Mouse (Mus musculus) myocyte (in vitro differentiated cells): Measurements from ENCODE around the gene Ndufab1.
A peak's percentile ranks its signal among the peaks of the same experiment; 100 is the strongest.

ENCODE experiments used
- CEBPB ChIP-seq: IDR thresholded peaks from 2 replicates; pipeline ENCODE4 v1.6.1; 2011; ENCODE audit warnings: mild to moderate bottlenecking, moderate library complexity; ENCODE audit not compliant: poor library complexity, insufficient read depth, severe bottlenecking
- E2F4 ChIP-seq: IDR thresholded peaks from one replicate; pipeline ENCODE4 v1.6.1; 2011; ENCODE audit warnings: mild to moderate bottlenecking, control low read depth, moderate library complexity; ENCODE audit not compliant: insufficient read depth
- MAX ChIP-seq: IDR thresholded peaks from one replicate; pipeline ENCODE4 v1.6.1; 2011; ENCODE audit warnings: low read depth, mild to moderate bottlenecking, control low read depth
- MYOG ChIP-seq, 3 experiments: IDR thresholded peaks; one replicate each; pipeline ENCODE4 v1.6.1; 2011; ENCODE audit warnings: control low read depth in 2 of 3, low read depth in 2 of 3, mild to moderate bottlenecking in 2 of 3; ENCODE audit not compliant: insufficient read length in 2 of 3, control insufficient read depth in 1 of 3, insufficient read depth in 1 of 3
- POLR2A ChIP-seq: IDR thresholded peaks from one replicate; pipeline ENCODE4 v1.6.1; 2011; ENCODE audit warnings: low read depth, mild to moderate bottlenecking, control low read depth, moderate library complexity; ENCODE audit not compliant: insufficient read length
- TCF12 ChIP-seq: IDR thresholded peaks from one replicate; pipeline ENCODE4 v1.6.1; 2011; ENCODE audit warnings: mild to moderate bottlenecking, control low read depth; ENCODE audit not compliant: poor library complexity, insufficient read depth, severe bottlenecking
- TCF3 ChIP-seq: IDR thresholded peaks from one replicate; pipeline ENCODE4 v1.6.1; 2011; ENCODE audit warnings: low read depth, control low read depth; ENCODE audit not compliant: insufficient read length
- USF1 ChIP-seq: IDR thresholded peaks from one replicate; pipeline ENCODE4 v1.6.1; 2011; ENCODE audit warnings: low read depth, mild to moderate bottlenecking, control low read depth, moderate library complexity

DNA sequence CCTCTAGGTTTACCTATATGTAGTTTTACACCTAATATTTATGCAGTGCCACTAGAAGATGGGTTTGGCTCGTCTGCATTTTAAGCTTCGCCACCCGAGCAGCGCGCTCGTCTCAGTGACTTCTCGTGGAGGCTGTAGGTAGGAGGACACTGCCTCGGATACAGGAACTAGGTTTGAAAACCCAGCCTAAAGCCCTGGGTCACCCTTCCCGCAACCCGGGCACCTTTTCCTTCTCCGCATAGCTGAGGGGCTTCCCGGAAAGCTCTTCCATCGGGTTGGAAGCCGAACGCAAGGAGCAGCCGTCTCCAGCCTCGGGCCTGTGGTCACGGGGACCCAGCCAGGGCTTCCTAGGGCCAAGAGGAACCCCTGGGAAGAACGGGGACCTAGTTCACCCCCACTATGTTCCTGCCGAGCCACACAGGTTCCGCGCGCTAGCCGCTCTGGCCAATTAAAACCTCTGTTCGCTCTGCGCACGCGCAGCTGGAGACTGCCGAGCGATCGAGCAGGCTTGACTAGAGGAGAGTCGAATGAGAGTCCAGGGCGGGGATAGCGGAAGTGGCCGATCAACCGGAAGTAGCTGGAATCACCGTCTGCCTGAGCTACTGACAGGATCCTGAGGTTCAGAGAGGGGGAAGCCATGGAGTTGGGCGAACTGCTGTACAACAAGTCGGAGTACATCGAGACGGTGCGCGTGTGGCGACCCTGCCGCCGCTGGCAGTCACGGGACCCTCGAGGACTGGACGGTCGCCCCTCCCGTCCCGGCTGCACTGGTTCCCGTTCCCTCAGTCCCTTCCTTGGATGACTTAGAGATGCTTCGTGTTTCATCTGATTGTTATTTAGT, 31.0 kb upstream of the Ndufab1 start, which contains the start of the genes Palb2 and Dctn5:
- TF ChIP-seq POLR2A (peak; percentile 89), CEBPB (no peak), MAX (no peak), TCF3 (no peak), MYOG (IDR thresholded peaks at IDR 0.05; ENCODE audit: control insufficient read depth in 1 of 3, insufficient read depth in 1 of 3, insufficient read length in 2 of 3, low read depth in 2 of 3) (peak in 1 of 3 experiments; percentile 18), TCF12 (no peak), E2F4 (peak; percentile 98), USF1 (no peak)
